Mouse (Mus musculus): ENCODE results near the gene Lbx2.

The Lbx2 gene

GRCm38 (mm10) chr6:83086121-83087035 lies at the start of gene Lbx2:
Lbx2 (plus strand) TSS chr6:83086367.
- no peak for DNase-seq (ENCODE audit: low spot score)

GRCm38 (mm10) chr6:83037188-83037587 lies 49.0 kb upstream of the Lbx2 start:
- DNase-seq (ENCODE audit: low spot score): no peak

GRCm38 (mm10) chr6:83038496-83039012 lies 47.6 kb upstream of the Lbx2 start:
- peak; percentile 95 for DNase-seq (ENCODE audit: low spot score)

- no peak for DNase-seq (ENCODE audit: low spot score)
These were observed 45.6 kb upstream of the Lbx2 start for GRCm38 (mm10) chr6:83040601-83041000.

GRCm38 (mm10) chr6:83043561-83043960 lies 42.6 kb upstream of the Lbx2 start:
- DNase-seq (ENCODE audit: low spot score): no peak

GRCm38 (mm10) chr6:83043993-83044392 lies 42.2 kb upstream of the Lbx2 start:
- no peak for DNase-seq (ENCODE audit: low spot score)

- no peak for DNase-seq (ENCODE audit: low spot score)
These were observed 41.4 kb upstream of the Lbx2 start for GRCm38 (mm10) chr6:83044742-83045141.

- DNase-seq (ENCODE audit: low spot score): no peak
These were observed 36.8 kb upstream of the Lbx2 start for GRCm38 (mm10) chr6:83049367-83049766.

- DNase-seq (ENCODE audit: low spot score): no peak
These were observed 32.8 kb upstream of the Lbx2 start for GRCm38 (mm10) chr6:83053136-83053960.

GRCm38 (mm10) chr6:83054074-83054851 lies 31.9 kb upstream of the Lbx2 start, which contains the start of gene Aup1:
Aup1 (plus strand) TSS chr6:83054521.
- peak; percentile 98 for DNase-seq (ENCODE audit: low spot score)

- DNase-seq (ENCODE audit: low spot score): peak; percentile 29
These were observed 31.2 kb upstream of the Lbx2 start, which contains the start of gene Htra2 for GRCm38 (mm10) chr6:83054871-83055431. Htra2 (minus strand) TSS chr6:83055273.

GRCm38 (mm10) chr6:83057790-83058189 lies 28.4 kb upstream of the Lbx2 start, which contains the start of gene Dqx1:
Dqx1 (plus strand) TSS chr6:83057844.
- peak; percentile 46 for DNase-seq (ENCODE audit: low spot score)

- DNase-seq (ENCODE audit: low spot score): no peak
These were observed 27.4 kb upstream of the Lbx2 start for GRCm38 (mm10) chr6:83058725-83059124.

GRCm38 (mm10) chr6:83065995-83066394 lies 20.2 kb upstream of the Lbx2 start:
- no peak for DNase-seq (ENCODE audit: low spot score)

GRCm38 (mm10) chr6:83066441-83066840 lies 19.7 kb upstream of the Lbx2 start:
- no peak for DNase-seq (ENCODE audit: low spot score)

GRCm38 (mm10) chr6:83068221-83068620 lies 17.9 kb upstream of the Lbx2 start:
- DNase-seq (ENCODE audit: low spot score): no peak

- no peak for DNase-seq (ENCODE audit: low spot score)
These were observed 17.3 kb upstream of the Lbx2 start for GRCm38 (mm10) chr6:83068706-83069487.

GRCm38 (mm10) chr6:83069488-83070246 lies 16.5 kb upstream of the Lbx2 start:
- no peak for DNase-seq (ENCODE audit: low spot score)

- no peak for DNase-seq (ENCODE audit: low spot score)
These were observed 16.1 kb upstream of the Lbx2 start, which contains the start of gene Tlx2 for GRCm38 (mm10) chr6:83070247-83070310. Tlx2 (minus strand) TSS chr6:83070293.
